Mouse (Mus musculus): Measurements from ENCODE around the gene Vcam1.

DNA sequence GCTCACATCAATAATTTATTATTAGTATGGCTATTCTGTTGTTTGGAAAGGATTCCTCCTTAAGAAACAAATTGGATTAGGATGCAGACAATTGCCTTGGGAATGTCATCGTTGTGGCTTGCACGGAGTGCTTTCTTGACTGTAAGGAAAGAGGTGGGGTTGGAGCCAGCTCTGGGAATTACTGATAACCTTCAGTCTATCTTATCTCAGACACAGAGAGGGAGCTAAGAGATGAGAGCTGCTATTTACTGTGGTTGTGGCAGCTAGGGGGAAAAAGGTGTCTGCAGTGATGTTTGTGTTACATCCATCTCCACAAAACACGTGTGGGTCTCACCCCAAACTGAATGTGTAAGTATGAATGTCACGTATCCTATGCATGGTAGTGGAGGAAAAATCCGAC lies 9.5 kb upstream of the Vcam1 start:
- TF ChIP-seq CTCF (IDR thresholded peaks at IDR 0.05; ENCODE audit: extremely low read depth, insufficient read depth, insufficient read length, insufficient replicate concordance) (no peak), POLR2A (IDR thresholded peaks at IDR 0.05; ENCODE audit: low read depth, low read length) (no peak)
